Mouse (Mus musculus) liver, embryonic 16.5 days (tissue): Measurements from ENCODE around the gene Stac. TPM values are rescaled to one million over a fixed set of nuclear protein-coding genes. Genes with fewer than 3 reads are reported as not detected.

Experiments used
- ATAC-seq: fragments of 200-750 bp; cut with Nextera tagmentation; 2 replicates; pipeline ENCODE4 v1.8.0; 2017; ENCODE audit warnings: low read depth, mild to moderate bottlenecking, moderate number of reproducible peaks, moderate library complexity
- H3K27ac ChIP-seq: fragments of 300-500 bp; sonication (generic); 2 replicates; pipeline ENCODE4 v1.5.1; 2014; ENCODE audit warnings: mild to moderate bottlenecking, low read length
- H3K27me3 ChIP-seq: fragments of 300-500 bp; sonication (generic); 2 replicates; pipeline ENCODE4 v1.6.1; 2014; ENCODE audit warnings: low read depth, low read length, mixed read lengths; ENCODE audit not compliant: control insufficient read depth, insufficient read depth
- H3K36me3 ChIP-seq: fragments of 300-500 bp; sonication (generic); 2 replicates; pipeline ENCODE4 v1.6.1; 2014; ENCODE audit warnings: mild to moderate bottlenecking; ENCODE audit not compliant: control insufficient read depth, insufficient read depth
- H3K4me1 ChIP-seq: fragments of 300-500 bp; sonication (generic); 2 replicates; pipeline ENCODE4 v1.6.1; 2014; ENCODE audit warnings: low read depth, low read length, mixed read lengths; ENCODE audit not compliant: control insufficient read depth
- H3K4me2 ChIP-seq: fragments of 300-500 bp; sonication (generic); 2 replicates; pipeline ENCODE4 v1.6.1; 2014; ENCODE audit warnings: low read depth, low read length, mixed read lengths
- H3K4me3 ChIP-seq: fragments of 300-500 bp; sonication (generic); 2 replicates; pipeline ENCODE4 v1.5.1; 2014; ENCODE audit warnings: low read depth, mild to moderate bottlenecking, low read length
- H3K9ac ChIP-seq: fragments of 300-500 bp; sonication (generic); 2 replicates; pipeline ENCODE4 v1.6.1; 2014; ENCODE audit warnings: low read depth, low read length
- H3K9me3 ChIP-seq: fragments of 300-500 bp; sonication (generic); replicated peaks from 2 replicates; pipeline ENCODE4 v1.6.1; 2016; ENCODE audit warnings: low read length; ENCODE audit not compliant: control insufficient read depth
- WGBS: fragments of 180-500 bp; shearing (Covaris S2); extraction: QIAGEN DNeasy Blood & Tissue Kit; methylation state at CpG from one replicate; pipeline ENCODE4 v1.1.7; 2014; ENCODE audit not compliant: insufficient replicate concordance; 5-methylcytosine and 5-hydroxymethylcytosine counted together
- polyA plus RNA-seq: library from polyadenylated mRNA; unstranded; fragments of >200 nt; fragmentation: Nextera tagmentation; extraction: Ambion mirVana; gene quantifications from 2 replicates; pipeline ENCODE4 v1.2.1, GENCODE M21; 2015

The Stac gene
- polyA plus RNA-seq, 1 experiment from 2014 or later: 0.07 TPM

DNA sequence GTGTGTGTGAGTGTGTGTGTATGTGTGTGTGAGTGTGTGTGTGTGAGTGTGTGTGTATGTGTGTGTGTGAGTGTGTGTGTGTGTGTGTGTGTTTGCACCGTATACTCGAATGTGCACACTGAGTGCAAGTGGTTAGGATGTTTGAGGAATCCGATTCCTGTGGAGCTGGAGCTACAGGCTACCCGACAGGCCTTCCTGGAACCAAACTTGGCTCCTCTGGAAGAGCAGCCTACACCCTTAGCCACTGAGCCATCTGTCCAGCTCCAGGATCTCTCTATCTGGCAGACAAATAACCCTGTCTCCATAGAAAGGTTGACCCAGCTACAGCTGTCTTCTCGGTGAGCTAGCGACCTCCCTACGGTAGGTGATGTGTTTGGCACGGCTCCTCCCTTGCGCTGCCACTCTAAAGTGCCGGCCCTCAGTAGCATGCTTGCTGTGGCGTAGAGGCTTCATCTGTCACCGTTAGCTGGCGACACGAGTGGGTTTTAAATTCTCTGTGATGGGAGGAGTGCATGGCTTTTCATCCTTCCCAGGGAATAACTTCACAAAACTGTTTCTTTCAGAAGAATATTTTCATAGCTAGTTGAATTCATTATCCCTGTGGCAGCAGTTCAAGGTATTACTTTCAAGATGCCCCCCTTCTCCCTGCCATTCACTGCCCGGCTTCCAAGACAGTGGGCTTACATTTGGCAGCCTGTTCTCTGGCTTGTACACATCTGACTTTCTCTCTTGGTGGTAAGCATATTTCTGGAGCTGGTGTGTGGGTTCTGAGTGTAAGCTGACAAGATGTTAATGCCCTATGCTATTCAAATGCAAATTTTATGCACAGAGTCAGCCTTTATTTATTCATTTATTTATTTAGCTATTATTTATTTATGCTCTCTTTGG is 175.3 kb downstream of the Stac start:
- WGBS: 71% methylated on average over 15 of the region's 15 CpGs
- H3K4me2 ChIP-seq: no peak overlapping the region
- H3K27me3 ChIP-seq: no peaks in the 10 kb centered on the region
- H3K4me3 ChIP-seq: no peak overlapping the region
- no peaks in the 10 kb centered on the region for H3K9me3 ChIP-seq
- H3K36me3 ChIP-seq: no peaks in the 10 kb centered on the region
- no peak for ATAC-seq
- H3K4me1 ChIP-seq: no peaks in the 10 kb centered on the region
- no peak overlapping the region for H3K9ac ChIP-seq
- no peak overlapping the region for H3K27ac ChIP-seq
